Mouse (Mus musculus) cortical plate, adult 2 months (tissue): ENCODE measurements around the gene Cyth1.

Experiments
- CTCF ChIP-seq: fragments of 200-500 bp; IDR thresholded peaks from 2 replicates; pipeline ENCODE4 v1.5.1; 2011; ENCODE audit warnings: mild to moderate bottlenecking, control low read depth, low read length; ENCODE audit not compliant: insufficient read depth; ENCODE audit errors: extremely low read depth
- POLR2A ChIP-seq: fragments of 200-500 bp; IDR thresholded peaks from 2 replicates; pipeline ENCODE4 v1.6.1; 2011; ENCODE audit warnings: mild to moderate bottlenecking, low read length, control low read depth; ENCODE audit not compliant: insufficient read depth; ENCODE audit errors: extremely low read depth

- TF ChIP-seq POLR2A (no peak), CTCF (no peak)
Measured at GRCm38 (mm10) chr11:118138347-118138746, 110.0 kb downstream of the Cyth1 start.
